Mouse (Mus musculus) small intestine, adult 2 months (tissue): ENCODE results near the gene Rec114.

ENCODE experiments used
- CTCF ChIP-seq: fragments of 200-500 bp; IDR thresholded peaks from 2 replicates; pipeline ENCODE4 v1.5.1; 2012; ENCODE audit warnings: low read depth, mild to moderate bottlenecking, control low read depth, inconsistent platforms, low read length, moderate library complexity, mixed read lengths; ENCODE audit not compliant: insufficient replicate concordance, insufficient read length; ENCODE audit errors: extremely low read depth
- POLR2A ChIP-seq: fragments of 200-500 bp; IDR thresholded peaks from 2 replicates; pipeline ENCODE4 v1.6.1; 2012; ENCODE audit warnings: low read depth, mild to moderate bottlenecking, control low read depth, inconsistent platforms, low read length, moderate library complexity

DNA sequence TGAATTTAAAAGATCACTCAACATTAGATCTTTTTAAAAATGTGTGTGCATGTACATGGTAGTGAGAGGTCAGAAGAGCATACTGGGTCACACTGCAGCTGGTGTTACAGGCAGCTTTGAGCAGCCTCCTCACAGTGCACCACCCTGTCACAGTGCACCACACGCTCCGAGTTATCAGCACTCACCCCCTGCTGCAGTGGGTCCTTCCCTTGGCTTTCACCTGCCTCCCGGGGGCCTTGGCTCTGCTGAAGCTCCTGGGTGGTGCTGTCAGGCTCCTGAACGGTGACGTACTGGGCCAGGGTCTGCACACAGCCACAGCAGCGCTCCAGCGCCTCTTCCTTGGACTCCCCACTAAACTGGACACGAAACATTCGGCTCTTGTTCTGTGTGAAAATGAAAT is 83.8 kb downstream of the Rec114 start:
- TF ChIP-seq CTCF: no peak
- TF ChIP-seq POLR2A: no peak
